10 mouse cellular contexts compared by ENCODE assay signal in the genomic region with DNA sequence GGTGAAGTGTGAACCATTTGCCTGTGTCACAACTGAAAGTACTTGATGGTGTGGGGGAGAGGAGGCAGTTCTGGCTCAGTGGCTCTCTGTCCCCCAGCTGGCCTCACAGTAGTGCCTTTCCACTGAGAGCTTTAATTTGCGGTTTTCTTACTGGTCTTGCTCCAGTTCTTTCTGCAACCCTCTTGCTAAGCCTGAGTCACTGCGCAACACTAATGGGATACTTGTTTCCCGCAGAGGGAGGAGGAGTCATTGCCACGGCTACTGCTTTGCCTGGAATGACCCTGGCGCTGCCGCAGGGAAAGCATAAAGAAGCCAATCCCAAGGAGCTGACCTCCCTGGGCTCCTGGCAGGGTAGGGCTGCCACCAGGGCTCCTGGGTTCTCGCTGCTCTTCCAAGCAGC. TPM values are rescaled to one million over a fixed set of nuclear protein-coding genes. Genes with fewer than 3 reads are reported as not detected.
DNase-seq lines count a peak whose midpoint lies in the region; ATAC-seq lines count a peak whose summit lies in the region.
"Had no signal": no experiment of that assay in that cellular context is flagged by ENCODE, and none has a peak within 500 bp of the region (broad histone marks: within the 10 kb centered on the region; RNA-seq: fewer than 3 reads in every experiment).

No protein-coding gene starts in this region.

- 31% methylated on average over 7 of the region's 7 CpGs for WGBS in forebrain, embryonic 11.5 days

- no peaks in the 10 kb centered on the region for H3K36me3 ChIP-seq in forebrain, embryonic 11.5 days (ENCODE audit: control insufficient read depth, insufficient read depth, low read length)
- H3K36me3 ChIP-seq: lung, embryonic 15.5 days had no signal

- DNase-seq in layer of hippocampus, adult 9-11 months: peak; percentile 19
- no peak for DNase-seq in layer of hippocampus, postnatal 36 days
- peak; percentile 84 for DNase-seq in adrenal gland, postnatal 14 days
- peak; percentile 83 for DNase-seq in gonadal fat pad, adult 2 months (ENCODE audit: low read depth)
- peak; percentile 68 for DNase-seq in lung, postnatal 36 days
- no peak for DNase-seq in forebrain, embryonic 11.5 days (ENCODE audit: low spot score)
- DNase-seq in urinary bladder, adult 2 months (ENCODE audit: low spot score): no peak

- H3K4me1 ChIP-seq in forebrain, embryonic 11.5 days (replicated peaks; ENCODE audit: control insufficient read depth, insufficient read depth, low read length): no peaks in the 10 kb centered on the region
- H3K4me1 ChIP-seq: lung, embryonic 15.5 days had no signal

- ATAC-seq in forebrain, embryonic 11.5 days (replicated peaks; ENCODE audit: low FRiP score): no peak
- no peak for ATAC-seq in CD4-positive, CD25-positive, alpha-beta regulatory T cell, adult 4 months

- H3K4me2 ChIP-seq in forebrain, embryonic 11.5 days (ENCODE audit: low read depth, low read length, severe bottlenecking): no peak overlapping the region
- H3K4me2 ChIP-seq: lung, embryonic 15.5 days had no signal

- no peaks in the 10 kb centered on the region; the same call in 1 of the 2 replicates for H3K27me3 ChIP-seq in forebrain, embryonic 11.5 days (ENCODE audit: control insufficient read depth, insufficient read depth, low read length)

- H3K9ac ChIP-seq in forebrain, embryonic 11.5 days (ENCODE audit: low read length): no peak overlapping the region
- H3K9ac ChIP-seq: lung, embryonic 15.5 days had no signal

- no peaks in the 10 kb centered on the region for H3K9me3 ChIP-seq in forebrain, embryonic 11.5 days (ENCODE audit: control insufficient read depth, low read length)
- H3K9me3 ChIP-seq: lung, embryonic 15.5 days had no signal

- no peak overlapping the region for H3K4me3 ChIP-seq in forebrain, embryonic 11.5 days (ENCODE audit: low read depth, low read length)
- H3K4me3 ChIP-seq: lung, embryonic 15.5 days had no signal

- H3K27ac ChIP-seq in forebrain, embryonic 11.5 days (ENCODE audit: low read depth, low read length): no peak overlapping the region
- H3K27ac ChIP-seq: lung, embryonic 15.5 days had no signal

RNA-seq across cellular contexts. Expression of gene Trim67, which starts 33.8 kb away (rescaled TPM):
- total RNA-seq in layer of hippocampus, postnatal 36 days (2021): 1 to 10 TPM; 3.1 to 3.9 TPM
- total RNA-seq in adrenal gland, postnatal 14 days (2021): 4.7 and 5.4 TPM in 2 replicates
- polyA plus RNA-seq in gonadal fat pad, adult 2 months (2012; rRNA removed): 4.3 and 5.4 TPM in 2 replicates
- polyA plus RNA-seq in forebrain, embryonic 11.5 days (2014; fragmentation: Nextera tagmentation; extraction: Ambion mirVana): 2.2 and 2.7 TPM in 2 replicates
- polyA plus RNA-seq in urinary bladder, adult 2 months (2012; rRNA removed): 0.08 and 0.10 TPM in 2 replicates
- polyA plus RNA-seq in CD4-positive, CD25-positive, alpha-beta regulatory T cell, adult 4 months (2017; shearing (Covaris generic)): not detected
- total RNA-seq: hematopoietic stem cell, adult 5-6 weeks had no signal

RNA-seq across cellular contexts. Expression of gene Gnpat, which starts 36.2 kb away (rescaled TPM):
- 10 to 100 TPM; 55.6 to 68.3 TPM for total RNA-seq in layer of hippocampus, postnatal 36 days (2021)
- 120 and 127 TPM in 2 replicates for total RNA-seq in adrenal gland, postnatal 14 days (2021)
- polyA plus RNA-seq in gonadal fat pad, adult 2 months (2012; rRNA removed): 106 and 129 TPM in 2 replicates
- 153 TPM in 2 replicates for polyA plus RNA-seq in forebrain, embryonic 11.5 days (2014; fragmentation: Nextera tagmentation; extraction: Ambion mirVana)
- 91.4 and 95.2 TPM in 2 replicates for polyA plus RNA-seq in urinary bladder, adult 2 months (2012; rRNA removed)
- polyA plus RNA-seq in CD4-positive, CD25-positive, alpha-beta regulatory T cell, adult 4 months (2017; shearing (Covaris generic)): 10 to 100 TPM; 43.0 to 54.7 TPM

RNA-seq across cellular contexts. Expression of gene 2810004N23Rik, which starts 36.3 kb away (rescaled TPM):
- 10 to 100 TPM; 23.3 to 26.1 TPM for total RNA-seq in layer of hippocampus, postnatal 36 days (2021)
- 27.0 and 29.8 TPM in 2 replicates for total RNA-seq in adrenal gland, postnatal 14 days (2021)
- polyA plus RNA-seq in gonadal fat pad, adult 2 months (2012; rRNA removed): 10.1 and 10.5 TPM in 2 replicates
- 56.7 and 59.1 TPM in 2 replicates for polyA plus RNA-seq in forebrain, embryonic 11.5 days (2014; fragmentation: Nextera tagmentation; extraction: Ambion mirVana)
- polyA plus RNA-seq in urinary bladder, adult 2 months (2012; rRNA removed): 23.5 and 25.7 TPM in 2 replicates
- 10 to 100 TPM; 30.0 to 43.0 TPM for polyA plus RNA-seq in CD4-positive, CD25-positive, alpha-beta regulatory T cell, adult 4 months (2017; shearing (Covaris generic))

Comparison
In these comparisons a context has a peak if more than half of its experiments do, and no peak if none do; other contexts are left out.
1. DNase-seq: peak in layer of hippocampus, adult 9-11 months (single experiment), adrenal gland, postnatal 14 days (single experiment), gonadal fat pad, adult 2 months (single experiment) and lung, postnatal 36 days (single experiment); none in layer of hippocampus, postnatal 36 days (0 of 2), forebrain, embryonic 11.5 days (single experiment) and urinary bladder, adult 2 months (single experiment).